16 mouse cellular contexts compared by ENCODE assay signal in the genomic region with DNA sequence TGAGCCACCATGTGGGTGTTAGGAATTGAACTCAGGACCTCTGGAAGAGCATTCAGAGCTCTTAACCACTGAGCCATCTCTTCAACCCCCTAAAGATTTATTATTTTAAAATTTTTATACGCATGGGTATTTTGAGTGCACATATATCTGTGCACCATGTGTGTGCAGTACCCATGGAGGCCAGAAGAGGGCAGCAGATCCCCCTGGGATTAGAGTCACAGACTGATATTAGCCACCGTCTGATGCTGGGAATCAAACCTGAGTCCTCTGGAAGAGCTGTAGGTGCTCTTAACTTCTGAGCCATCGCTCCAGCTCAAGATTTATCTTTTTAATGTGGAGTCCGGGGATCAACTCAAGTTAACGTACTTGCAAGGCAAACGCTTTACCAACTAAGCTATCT. TPM values are rescaled to one million over a fixed set of nuclear protein-coding genes. Genes with fewer than 3 reads are reported as not detected.
DNase-seq lines count a peak whose midpoint lies in the region; ATAC-seq and TF ChIP-seq lines count a peak whose summit lies in the region.
"Had no signal": no experiment of that assay in that cellular context is flagged by ENCODE, and none has a peak within 500 bp of the region (broad histone marks: within the 10 kb centered on the region; RNA-seq: fewer than 3 reads in every experiment).

No protein-coding gene starts in this region.

- WGBS in hindbrain, embryonic 11.5 days: 90% methylated on average over 6 of the region's 6 CpGs

- H3K4me2 ChIP-seq in hindbrain, embryonic 11.5 days (replicated peaks; ENCODE audit: low read depth, low read length): no peak overlapping the region
- H3K4me2 ChIP-seq: forebrain, embryonic 12.5 days; heart, embryonic 13.5 days had no signal

- H3K4me3 ChIP-seq in left cerebral cortex, adult 2 months: no peak overlapping the region
- no peak overlapping the region for H3K4me3 ChIP-seq in hindbrain, embryonic 11.5 days (ENCODE audit: low read depth, low read length)
- H3K4me3 ChIP-seq: forebrain, embryonic 12.5 days; heart, embryonic 13.5 days had no signal

- H3K27me3 ChIP-seq in hindbrain, embryonic 11.5 days (ENCODE audit: control insufficient read depth, insufficient read depth, low read length): peaks cover 4% of the 10 kb centered on the region; the same call in 1 of the 2 replicates

- no peak for DNase-seq in left cerebral cortex, adult 2 months (ENCODE audit: extremely low spot score in 1 of 2, low spot score in 2 of 2)
- DNase-seq in left cerebral cortex, postnatal 10 days (ENCODE audit: extremely low spot score in 1 of 2, low spot score in 2 of 2): no peak
- DNase-seq in thymus, postnatal 14 days: peak; percentile 52
- DNase-seq in thymus, postnatal 0 days (ENCODE audit: low spot score): no peak
- peak; percentile 72 for DNase-seq in R1 (ENCODE audit: low read depth, low spot score)
- peak; percentile 70 for DNase-seq in thymus, postnatal 4 days
- no peak for DNase-seq in spleen, adult 18-20 months
- DNase-seq in hindbrain, embryonic 11.5 days (ENCODE audit: low spot score): no peak
- DNase-seq: adrenal gland, adult 2 months; gastrocnemius, postnatal 25 days; kidney, postnatal 14 days; right cerebral cortex, postnatal 25 days had no signal

- TF ChIP-seq CTCF in left cerebral cortex, adult 2 months (IDR thresholded peaks at IDR 0.05): peak; percentile 48

- H3K9me3 ChIP-seq in hindbrain, embryonic 11.5 days (ENCODE audit: control insufficient read depth, low read length): 0 out of 2 replicates have a peak, but pooled peaks cover 3% of the 10 kb centered on the region

- H3K27ac ChIP-seq in left cerebral cortex, adult 2 months: no peak overlapping the region
- H3K27ac ChIP-seq in hindbrain, embryonic 11.5 days (ENCODE audit: low read depth, low read length): no peak overlapping the region
- H3K27ac ChIP-seq: forebrain, embryonic 12.5 days; heart, embryonic 13.5 days had no signal

- intact Hi-C loops in left cerebral cortex, adult 2 months (cut with DNase I): no loop called here
- intact Hi-C loops in left cerebral cortex, postnatal 10 days (cut with DNase I): no loop called here

- ATAC-seq in hindbrain, embryonic 11.5 days (ENCODE audit: low FRiP score): no peak
- ATAC-seq: hindbrain, embryonic 16.5 days had no signal

- no peaks in the 10 kb centered on the region for H3K36me3 ChIP-seq in hindbrain, embryonic 11.5 days (ENCODE audit: control insufficient read depth, insufficient read depth, low read length)
- H3K36me3 ChIP-seq: forebrain, embryonic 12.5 days; heart, embryonic 13.5 days had no signal

- H3K9ac ChIP-seq in hindbrain, embryonic 11.5 days (ENCODE audit: low read depth, low read length): no peak overlapping the region
- H3K9ac ChIP-seq: forebrain, embryonic 12.5 days; heart, embryonic 13.5 days had no signal

- no peaks in the 10 kb centered on the region for H3K4me1 ChIP-seq in hindbrain, embryonic 11.5 days (replicated peaks; ENCODE audit: control insufficient read depth, insufficient read depth, low read length)

RNA-seq across cellular contexts. Expression of gene Tbata, which starts 43.9 kb away (rescaled TPM):
- 1 to 10 TPM in 1 of 2 experiments, under 1 TPM in 1; 0.54 to 1.3 TPM for total RNA-seq in left cerebral cortex, adult 2 months (2021)
- 1 to 10 TPM in 1 of 2 experiments, under 1 TPM in 1; 0.73 to 1.6 TPM for total RNA-seq in left cerebral cortex, postnatal 10 days (2021)
- polyA plus RNA-seq in thymus, postnatal 0 days (2015; fragmentation: Nextera tagmentation; extraction: Ambion mirVana): 680 and 1,001 TPM in 2 replicates
- 0.17 TPM in 1 of 2 replicates, not detected in the other for polyA plus RNA-seq in hindbrain, embryonic 11.5 days (2014; fragmentation: Nextera tagmentation; extraction: Ambion mirVana)
- total RNA-seq: adrenal gland, adult 2 months; gastrocnemius, postnatal 25 days had no signal
- polyA plus RNA-seq: adrenal gland, adult 2 months; heart, embryonic 13.5 days; stomach, embryonic 14.5 days had no signal

RNA-seq across cellular contexts. Expression of gene Adamts14, which starts 57.6 kb away (rescaled TPM):
- under 1 TPM; 0.20 to 0.30 TPM for total RNA-seq in left cerebral cortex, adult 2 months (2021)
- under 1 TPM; 0.73 to 0.75 TPM for total RNA-seq in left cerebral cortex, postnatal 10 days (2021)
- polyA plus RNA-seq in thymus, postnatal 0 days (2015; fragmentation: Nextera tagmentation; extraction: Ambion mirVana): 0.31 and 0.49 TPM in 2 replicates
- polyA plus RNA-seq in hindbrain, embryonic 11.5 days (2014; fragmentation: Nextera tagmentation; extraction: Ambion mirVana): 0.22 and 0.37 TPM in 2 replicates

Comparison
In these comparisons a context has a peak if more than half of its experiments do, and no peak if none do; other contexts are left out.
1. DNase-seq: peak in thymus, postnatal 14 days (single experiment), R1 (single experiment) and thymus, postnatal 4 days (single experiment); none in left cerebral cortex, adult 2 months (0 of 2), left cerebral cortex, postnatal 10 days (0 of 2), thymus, postnatal 0 days (single experiment), spleen, adult 18-20 months (0 of 2) and hindbrain, embryonic 11.5 days (single experiment).